Mouse (Mus musculus) megakaryocyte, embryonic 14.5 days (primary cell): Measurements from ENCODE around the gene Mrpl52. TPM values are rescaled to one million over a fixed set of nuclear protein-coding genes. Genes with fewer than 3 reads are reported as not detected.
A peak's percentile ranks its signal among the peaks of the same experiment; 100 is the strongest.

Experiments
- H3K27me3 ChIP-seq: replicated peaks from 2 replicates; pipeline ENCODE3; 2012; ENCODE audit warnings: inconsistent platforms
- H3K36me3 ChIP-seq: replicated peaks from 2 replicates; pipeline ENCODE3; 2012; ENCODE audit warnings: low read length, inconsistent platforms, mixed read lengths
- H3K4me1 ChIP-seq: 2 replicates; pipeline ENCODE4 v1.6.1; 2012; ENCODE audit warnings: inconsistent platforms
- H3K4me3 ChIP-seq: replicated peaks from 2 replicates; pipeline ENCODE3; 2012; ENCODE audit warnings: moderate library complexity, mild to moderate bottlenecking, inconsistent platforms
- H3K9me3 ChIP-seq: 2 replicates; pipeline ENCODE4 v1.6.1; 2012; ENCODE audit warnings: inconsistent platforms
- FLI1 ChIP-seq: IDR thresholded peaks from 2 replicates; pipeline ENCODE4 v1.6.1; 2012; ENCODE audit warnings: low read length, inconsistent platforms, mixed read lengths
- GATA1 ChIP-seq: IDR thresholded peaks from 3 replicates; pipeline ENCODE4 v1.6.1; 2012; ENCODE audit warnings: mixed read lengths, low read length, inconsistent platforms, borderline replicate concordance
- polyA plus RNA-seq: library from polyadenylated mRNA; stranded (reverse); fragments of >175 nt; gene quantifications from 2 replicates; pipeline ENCODE4 v1.2.3, GENCODE M21; 2012; ENCODE audit warnings: low replicate concordance; ENCODE audit not compliant: insufficient read depth

Mrpl52 gene
- polyA plus RNA-seq, 1 experiment: 954 TPM

- H3K9me3 ChIP-seq: no peaks in the 10 kb centered on the region
- peaks cover 35% of the 10 kb centered on the region for H3K4me1 ChIP-seq
- TF ChIP-seq GATA1 (no peak), FLI1 (no peak; the same call in 1 of the 2 replicates)
- peak overlapping the region; percentile 99 for H3K4me3 ChIP-seq
- H3K27me3 ChIP-seq: no peaks in the 10 kb centered on the region
- H3K36me3 ChIP-seq: peaks cover 30% of the 10 kb centered on the region
Observed at GRCm38 (mm10) chr14:54463108-54463958, 36.6 kb downstream of the Mrpl52 start.

DNA sequence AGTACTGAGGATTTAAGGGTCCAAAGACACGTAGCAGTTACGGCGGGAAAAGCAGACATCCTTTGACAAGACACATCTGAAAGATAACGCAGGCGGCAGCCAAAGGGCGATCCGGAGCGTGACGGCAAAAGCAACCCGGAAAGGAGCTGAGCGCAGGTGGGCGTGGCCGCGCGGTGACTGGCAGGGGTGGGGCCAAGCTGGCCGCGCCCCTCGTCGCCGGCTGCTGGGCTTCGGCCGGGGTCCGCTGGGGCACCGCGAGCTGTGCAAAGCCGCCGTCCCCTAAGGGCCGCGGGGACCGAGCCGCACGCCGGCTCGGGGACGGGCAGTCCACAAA, 37.2 kb downstream of the Mrpl52 start, which contains the start of gene Lrp10:
Lrp10 (plus strand) TSS at position 179 of the 334 bp plus-strand sequence.
- peaks cover 36% of the 10 kb centered on the region for H3K36me3 ChIP-seq
- H3K9me3 ChIP-seq: no peaks in the 10 kb centered on the region
- peaks cover 40% of the 10 kb centered on the region for H3K4me1 ChIP-seq
- H3K27me3 ChIP-seq: no peaks in the 10 kb centered on the region
- H3K4me3 ChIP-seq: peak within 1 kb of the TSS; percentile 99
- TF ChIP-seq GATA1 (no peak), FLI1 (no peak)

GRCm38 (mm10) chr14:54464293-54465005, 37.7 kb downstream of the Mrpl52 start:
- peaks cover 42% of the 10 kb centered on the region for H3K4me1 ChIP-seq
- peaks cover 41% of the 10 kb centered on the region for H3K36me3 ChIP-seq
- no peaks in the 10 kb centered on the region for H3K9me3 ChIP-seq
- peak overlapping the region; percentile 99 for H3K4me3 ChIP-seq
- H3K27me3 ChIP-seq: no peaks in the 10 kb centered on the region
- TF ChIP-seq FLI1: no peak
- no peak for TF ChIP-seq GATA1

GRCm38 (mm10) chr14:54471467-54471866, 44.8 kb downstream of the Mrpl52 start:
- H3K36me3 ChIP-seq: peaks cover 57% of the 10 kb centered on the region

DNA sequence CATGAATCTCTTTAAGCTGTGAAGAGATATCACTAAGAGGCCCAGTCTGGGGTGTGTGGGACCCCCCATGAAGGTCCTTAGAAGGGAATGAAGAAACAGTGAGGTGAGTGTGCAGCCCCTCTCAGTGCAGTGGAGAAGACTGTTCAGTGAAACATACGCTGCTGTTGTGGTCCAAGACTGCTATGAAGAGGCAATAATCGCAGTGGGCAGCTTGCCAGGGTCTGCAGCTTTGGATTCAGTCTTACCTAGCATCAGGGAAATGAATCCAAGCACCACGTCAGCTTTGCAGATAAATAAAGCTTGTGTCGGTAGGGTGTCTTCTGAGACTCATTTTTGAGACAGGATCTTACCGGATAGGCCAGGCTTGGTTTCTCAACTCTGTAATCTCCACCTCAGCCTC, 46.0 kb downstream of the Mrpl52 start:
- Histone ChIP-seq H3K36me3 (peaks cover 45% of the 10 kb centered on the region), H3K27me3 (peaks cover 30% of the 10 kb centered on the region), H3K9me3 (peaks cover 5% of the 10 kb centered on the region), H3K4me3 (no peak overlapping the region), H3K4me1 (peaks cover 35% of the 10 kb centered on the region)
- TF ChIP-seq GATA1 (no peak), FLI1 (no peak)

More at GRCm38 (mm10) chr14:54471467-54471866, 44.8 kb downstream of the Mrpl52 start:
- peaks cover 5% of the 10 kb centered on the region for H3K9me3 ChIP-seq
- H3K4me1 ChIP-seq: peaks cover 36% of the 10 kb centered on the region
- peaks cover 18% of the 10 kb centered on the region for H3K27me3 ChIP-seq
- no peak overlapping the region for H3K4me3 ChIP-seq
- no peak for TF ChIP-seq GATA1
- no peak for TF ChIP-seq FLI1

DNA sequence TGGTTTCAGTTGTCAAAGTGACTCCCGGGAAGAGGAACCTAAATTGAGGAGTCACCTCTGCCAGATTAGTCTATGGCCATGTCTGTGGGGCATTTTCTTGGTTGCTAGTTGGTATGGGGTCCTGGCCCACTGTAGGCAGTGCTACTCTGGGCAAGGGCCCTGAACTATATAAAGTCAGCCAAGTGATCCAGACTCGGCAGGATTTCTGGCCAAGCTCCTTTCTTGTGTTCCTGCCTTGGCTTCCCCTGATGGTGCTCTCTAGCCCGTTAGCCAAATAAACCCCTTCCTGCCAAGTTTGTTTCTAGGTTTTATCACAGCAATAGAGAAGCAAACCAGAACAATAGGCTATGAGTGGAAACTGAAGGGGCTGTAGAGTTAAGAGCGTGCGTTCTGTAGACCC, 48.0 kb downstream of the Mrpl52 start:
- Histone ChIP-seq H3K4me1 (peaks cover 26% of the 10 kb centered on the region), H3K36me3 (peaks cover 24% of the 10 kb centered on the region), H3K27me3 (peaks cover 49% of the 10 kb centered on the region), H3K9me3 (peaks cover 5% of the 10 kb centered on the region), H3K4me3 (no peak overlapping the region)
- no peak for TF ChIP-seq GATA1
- TF ChIP-seq FLI1: no peak

DNA sequence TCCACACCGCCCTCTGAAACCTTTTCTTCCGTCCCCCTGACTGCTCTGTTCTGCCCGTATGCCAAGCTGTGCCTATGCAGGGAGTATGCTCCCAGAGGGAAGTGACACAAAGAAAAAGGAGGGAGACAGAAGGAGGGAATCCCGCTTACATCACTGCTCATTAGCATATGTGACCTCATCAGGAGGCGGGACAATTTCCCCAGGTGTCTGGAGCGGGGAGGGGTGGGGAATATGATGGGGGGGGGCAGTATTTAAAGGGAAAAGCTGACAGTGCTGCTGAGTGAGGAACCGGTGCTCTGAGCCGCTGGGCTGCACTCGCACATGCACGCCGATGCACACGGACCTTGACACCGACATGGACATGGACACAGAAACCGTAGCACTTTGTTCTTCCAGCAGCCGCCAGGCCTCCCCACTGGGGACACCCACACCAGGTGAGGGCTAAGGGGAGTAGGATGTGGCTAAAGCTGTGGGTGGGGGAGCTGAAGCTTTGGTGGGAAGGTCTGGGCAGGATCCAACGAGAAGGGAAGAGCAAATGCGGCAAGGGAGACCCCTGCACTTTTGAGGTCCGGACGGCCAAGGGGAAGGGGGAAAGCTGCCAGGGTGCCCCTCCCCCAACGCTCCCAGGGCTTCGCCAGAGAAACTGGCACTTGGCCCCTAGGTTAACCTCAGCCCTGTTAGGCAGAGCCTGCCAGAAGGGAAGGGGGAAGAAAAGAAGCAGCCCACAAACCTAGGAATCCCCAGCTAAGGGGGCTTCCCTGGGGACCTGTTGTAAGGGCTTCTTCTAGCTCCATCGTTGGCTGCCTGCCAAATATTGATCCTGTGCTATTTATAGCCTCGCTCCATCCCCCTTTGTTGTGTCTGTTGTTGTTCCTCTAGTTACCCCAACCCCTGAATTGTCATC, 49.5 kb downstream of the Mrpl52 start, which contains the start of gene Rem2:
Rem2 (plus strand) TSS at position 160 of the 904 bp plus-strand sequence.
- Histone ChIP-seq H3K36me3 (peaks cover 10% of the 10 kb centered on the region), H3K27me3 (peaks cover 62% of the 10 kb centered on the region), H3K4me1 (peaks cover 34% of the 10 kb centered on the region), H3K9me3 (peaks cover 5% of the 10 kb centered on the region), H3K4me3 (peak within 1 kb of the TSS; percentile 81)
- no peak for TF ChIP-seq FLI1
- TF ChIP-seq GATA1: no peak

GRCm38 (mm10) chr14:54477172-54477909, 50.6 kb downstream of the Mrpl52 start:
- H3K27me3 ChIP-seq: peaks cover 66% of the 10 kb centered on the region
- 0 out of 2 replicates have a peak, but pooled peaks cover under 1% of the 10 kb centered on the region for H3K9me3 ChIP-seq
- TF ChIP-seq FLI1: no peak
- TF ChIP-seq GATA1: no peak
- no peaks in the 10 kb centered on the region for H3K36me3 ChIP-seq
- peaks cover 41% of the 10 kb centered on the region for H3K4me1 ChIP-seq
- no peak overlapping the region for H3K4me3 ChIP-seq

Other genes starting within 250 kb of the Mrpl52 start
- gene Dad1, start 172.8 kb upstream of the Mrpl52 start, polyA plus RNA-seq: 15.0 and 54.8 TPM in 2 replicates
- 17.3 and 19.7 TPM in 2 replicates for gene Abhd4, start 172.7 kb upstream of the Mrpl52 start, polyA plus RNA-seq
- not detected in 2 replicates for gene Olfr49, start 142.0 kb upstream of the Mrpl52 start, polyA plus RNA-seq
- gene Oxa1l, start 66.1 kb upstream of the Mrpl52 start, polyA plus RNA-seq: 42.4 and 55.2 TPM in 2 replicates
- gene Slc7a7, start 9.1 kb upstream of the Mrpl52 start, polyA plus RNA-seq: 1.6 TPM in 1 of 2 replicates, not detected in the other
- gene Mmp14, start 4.7 kb downstream of the Mrpl52 start, polyA plus RNA-seq: 2.3 and 20.3 TPM in 2 replicates
- 312 and 469 TPM in 2 replicates for gene Lrp10, start 37.2 kb downstream of the Mrpl52 start, polyA plus RNA-seq
- gene Rem2, start 49.2 kb downstream of the Mrpl52 start, polyA plus RNA-seq: 0.30 and 2.1 TPM in 2 replicates
- gene Prmt5, start 90.6 kb downstream of the Mrpl52 start, polyA plus RNA-seq: 45.3 and 47.2 TPM in 2 replicates
- gene Haus4, start 127.7 kb downstream of the Mrpl52 start, polyA plus RNA-seq: 1.1 and 21.3 TPM in 2 replicates
- 1.0 and 2.6 TPM in 2 replicates for gene Ajuba, start 150.6 kb downstream of the Mrpl52 start, polyA plus RNA-seq
- 13.3 and 53.7 TPM in 2 replicates for gene 4931414P19Rik, start 179.1 kb downstream of the Mrpl52 start, polyA plus RNA-seq
- 120 and 327 TPM in 2 replicates for gene Psmb5, start 191.1 kb downstream of the Mrpl52 start, polyA plus RNA-seq
- not detected in 2 replicates for gene Psmb11, start 194.5 kb downstream of the Mrpl52 start, polyA plus RNA-seq
- not detected in 2 replicates for gene Gm17606, start 214.0 kb downstream of the Mrpl52 start, polyA plus RNA-seq
- 2.7 and 5.5 TPM in 2 replicates for gene Cdh24, start 214.5 kb downstream of the Mrpl52 start, polyA plus RNA-seq